Mouse (Mus musculus) bone marrow, adult 2 months (tissue): ENCODE measurements at regions not wholly inside any gene's neighbourhood (a gene's known extent, or its start where the extent isn't known, plus 50 kb on each side); places are given as distances from the start of the nearest gene placed in this dataset.
A peak's percentile ranks its signal among the peaks of the same experiment; 100 is the strongest.

ENCODE experiments used
- H3K27ac ChIP-seq: fragments of 200-500 bp; 2 replicates; pipeline ENCODE4 v1.5.1; 2012; ENCODE audit warnings: low read depth, mild to moderate bottlenecking, control low read depth, inconsistent platforms, low read length; ENCODE audit not compliant: control insufficient read depth, poor library complexity, insufficient read depth
- H3K4me1 ChIP-seq: fragments of 200-500 bp; 2 replicates; pipeline ENCODE4 v1.6.1; 2011; ENCODE audit warnings: low read length; ENCODE audit not compliant: control insufficient read depth, insufficient read depth
- H3K4me3 ChIP-seq: fragments of 200-500 bp; replicated peaks from 2 replicates; pipeline ENCODE3; 2011; ENCODE audit warnings: mild to moderate bottlenecking, low read depth, low read length, control low read depth; ENCODE audit not compliant: control insufficient read depth
- CTCF ChIP-seq: fragments of 200-500 bp; IDR thresholded peaks from 2 replicates; pipeline ENCODE4 v1.5.1; 2011; ENCODE audit warnings: low read length, control low read depth; ENCODE audit not compliant: control insufficient read depth, insufficient read depth
- POLR2A ChIP-seq: fragments of 200-500 bp; IDR thresholded peaks from 2 replicates; pipeline ENCODE4 v1.6.1; 2011; ENCODE audit warnings: low read depth, mild to moderate bottlenecking, control low read depth, low read length, borderline replicate concordance; ENCODE audit not compliant: control insufficient read depth
- WGBS: fragments of 180-500 bp; shearing (Covaris S2); methylation state at CpG from one replicate; pipeline ENCODE4 v1.1.7; 2018; 5-methylcytosine and 5-hydroxymethylcytosine counted together

- H3K4me3 ChIP-seq, result no peak overlapping the region
- no peaks in the 10 kb centered on the region for H3K4me1 ChIP-seq
- TF ChIP-seq POLR2A (no peak), CTCF (peak; percentile 30; the same call in 1 of the 2 replicates)
- H3K27ac ChIP-seq, result no peak overlapping the region
- 68% methylated on average over 5 of the region's 5 CpGs for WGBS
These were observed 92.7 kb upstream of the Rap2b start for GRCm38 (mm10) chr3:61268453-61269335.

DNA sequence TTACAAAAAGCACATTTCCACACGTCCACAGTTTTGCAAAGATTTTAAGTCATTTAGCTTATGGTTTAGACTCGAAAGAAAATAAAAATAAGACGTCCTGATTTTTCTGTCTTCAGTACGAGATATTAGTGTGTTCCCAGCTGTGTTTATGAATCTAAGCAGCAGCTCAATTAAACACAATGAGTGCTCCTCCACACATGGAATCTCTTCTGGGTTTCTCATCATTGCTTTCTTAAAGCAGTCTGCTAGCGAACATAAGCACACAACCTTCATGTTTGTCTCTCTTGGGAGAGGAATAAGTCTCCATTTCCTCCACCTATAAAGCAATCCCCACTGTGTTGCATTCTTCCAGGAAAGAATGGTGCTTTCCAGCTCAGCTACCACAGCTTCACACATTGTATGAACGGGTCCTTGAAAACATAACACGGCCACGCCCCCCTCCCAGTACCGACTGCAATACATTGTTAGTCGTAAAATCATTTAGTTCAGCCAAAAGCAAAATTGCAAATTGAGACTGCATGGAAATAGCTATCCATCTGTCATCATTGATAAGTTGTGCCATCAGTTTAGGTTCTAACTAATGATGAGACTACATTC, 75.4 kb upstream of the Rap2b start:
- H3K27ac ChIP-seq, result no peak overlapping the region
- no peak for TF ChIP-seq POLR2A
- no peak overlapping the region for H3K4me3 ChIP-seq
- 73% methylated on average over 10 of the region's 10 CpGs for WGBS
- no peaks in the 10 kb centered on the region for H3K4me1 ChIP-seq

- TF ChIP-seq POLR2A (no peak), CTCF (no peak)
- Histone ChIP-seq H3K4me1 (no peaks in the 10 kb centered on the region), H3K27ac (no peak overlapping the region), H3K4me3 (no peak overlapping the region)
- 86% methylated on average over 1 of the region's 1 CpGs for WGBS
These were observed 73.2 kb upstream of the Rap2b start for GRCm38 (mm10) chr3:61288195-61288594.

DNA sequence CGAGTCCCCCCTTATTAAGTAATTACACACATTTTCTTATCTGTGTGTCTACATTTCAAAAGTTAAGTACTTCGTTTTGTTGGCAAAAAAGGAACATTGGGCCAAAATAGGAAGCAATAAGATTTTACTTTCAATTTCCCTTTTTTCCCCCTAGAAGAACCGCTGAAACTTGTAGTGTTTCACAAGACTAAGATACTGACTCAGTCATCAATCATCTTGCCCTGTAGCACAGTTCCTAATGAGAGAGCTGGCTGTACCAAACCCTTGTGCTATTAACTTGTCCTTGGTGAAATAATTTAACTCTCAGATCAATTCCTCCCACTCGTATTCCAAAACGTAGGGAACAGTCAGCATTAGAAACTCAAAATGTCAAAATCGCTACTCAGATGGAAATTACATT, 66.6 kb upstream of the Rap2b start:
- Histone ChIP-seq H3K27ac (no peak overlapping the region), H3K4me3 (no peak overlapping the region), H3K4me1 (no peaks in the 10 kb centered on the region; the same call in 1 of the 2 replicates)
- TF ChIP-seq POLR2A, result no peak
- TF ChIP-seq CTCF, result no peak
- WGBS, result 24% methylated on average over 6 of the region's 6 CpGs

- WGBS, result 79% methylated on average over 3 of the region's 3 CpGs
- Histone ChIP-seq H3K4me1 (no peaks in the 10 kb centered on the region; the same call in 1 of the 2 replicates), H3K27ac (no peak overlapping the region), H3K4me3 (no peak overlapping the region)
- TF ChIP-seq POLR2A, result no peak
- TF ChIP-seq CTCF, result no peak
These were observed 64.1 kb upstream of the Rap2b start for GRCm38 (mm10) chr3:61297290-61297689.

- Histone ChIP-seq H3K4me1 (no peaks in the 10 kb centered on the region), H3K4me3 (no peak overlapping the region), H3K27ac (no peak overlapping the region)
- WGBS, result 39% methylated on average over 3 of the region's 3 CpGs
- no peak for TF ChIP-seq POLR2A
These were observed 59.2 kb upstream of the Rap2b start for GRCm38 (mm10) chr3:61302214-61302613.

DNA sequence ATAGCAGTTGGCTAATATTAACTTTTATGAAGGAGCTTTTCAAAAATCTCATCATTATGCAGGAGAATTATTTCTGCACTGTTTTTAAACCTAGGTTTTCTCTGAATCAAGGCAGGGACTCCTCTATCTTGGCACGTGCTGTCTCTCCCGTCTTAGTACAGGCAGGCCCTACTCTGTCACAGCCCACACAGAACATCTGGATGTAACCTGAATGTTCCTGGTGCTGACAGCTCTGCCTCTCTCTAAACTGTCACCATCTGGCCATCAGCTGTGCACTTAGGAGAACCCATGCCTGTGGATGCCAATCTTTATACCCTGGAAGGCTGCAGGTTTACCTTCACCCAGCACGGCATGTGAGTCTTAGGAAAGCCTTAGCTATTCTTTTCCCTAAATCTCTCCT, 58.0 kb upstream of the Rap2b start:
- WGBS, result 83% methylated on average over 3 of the region's 3 CpGs
- TF ChIP-seq POLR2A, result no peak
- no peak for TF ChIP-seq CTCF
- H3K4me1 ChIP-seq, result no peaks in the 10 kb centered on the region
- H3K27ac ChIP-seq, result no peak overlapping the region
- H3K4me3 ChIP-seq, result no peak overlapping the region

- TF ChIP-seq POLR2A (no peak), CTCF (no peak)
- Histone ChIP-seq H3K4me1 (no peaks in the 10 kb centered on the region), H3K27ac (no peak overlapping the region), H3K4me3 (no peak overlapping the region)
- 79% methylated on average over 2 of the region's 2 CpGs for WGBS
These were observed 55.1 kb upstream of the Rap2b start for GRCm38 (mm10) chr3:61306306-61306705.

DNA sequence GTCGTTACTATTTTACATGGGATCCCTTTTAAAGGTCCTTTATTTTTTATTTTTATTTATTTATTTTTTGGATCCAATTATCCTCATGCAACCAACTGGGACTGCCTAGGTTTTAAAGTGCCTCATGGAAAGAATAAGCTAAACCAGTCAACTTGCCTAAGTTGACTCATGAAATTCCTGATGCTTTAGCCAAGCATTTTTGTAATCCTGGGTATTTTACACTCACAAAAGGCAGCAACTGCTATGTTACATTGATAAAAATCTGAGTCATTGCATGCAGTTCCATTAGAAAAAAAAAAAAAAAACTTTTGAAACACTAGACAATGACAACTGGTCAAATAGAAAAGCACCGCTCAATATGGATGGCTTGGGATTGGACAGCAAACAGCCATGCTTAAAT, 52.7 kb upstream of the Rap2b start:
- Histone ChIP-seq H3K4me1 (no peaks in the 10 kb centered on the region), H3K4me3 (no peak overlapping the region), H3K27ac (no peak overlapping the region)
- 85% methylated on average over 2 of the region's 2 CpGs for WGBS
- TF ChIP-seq CTCF (no peak), POLR2A (no peak)
